Mouse (Mus musculus): Measurements from ENCODE around the gene Rab1b.

- TF ChIP-seq POLR2A (IDR thresholded peaks at IDR 0.05; ENCODE audit: control insufficient read depth, extremely low read depth, insufficient read depth, low read length, poor library complexity) (no peak), CTCF (IDR thresholded peaks at IDR 0.05; ENCODE audit: borderline replicate concordance, control insufficient read depth, extremely low read depth, insufficient read depth, low read length, poor library complexity) (no peak)
These were observed 57.5 kb downstream of the Rab1b start for GRCm38 (mm10) chr19:5049325-5049724.
